Mouse (Mus musculus) cerebellum, adult 2 months (tissue): ENCODE results near the gene Hfe2. TPM values are rescaled to one million over a fixed set of nuclear protein-coding genes. Genes with fewer than 3 reads are reported as not detected.
"Not testable (repeated sequence)": the region's sequence is repeated elsewhere in the genome, so short reads cannot be mapped to it uniquely, and the experiment has no call there.

Experiments used
- DNase-seq, 2 experiments: peaks; one replicate each; pipeline ENCODE4 v3.0.0; 2021
- H3K27ac ChIP-seq: fragments of 200-500 bp; 2 replicates; pipeline ENCODE4 v1.5.1; 2012; ENCODE audit warnings: low read length, control low read depth, inconsistent platforms; ENCODE audit not compliant: insufficient read depth
- H3K27me3 ChIP-seq: fragments of 200-500 bp; 2 replicates; pipeline ENCODE4 v1.6.1; 2012; ENCODE audit warnings: inconsistent platforms, mild to moderate bottlenecking, low read length, moderate library complexity; ENCODE audit not compliant: control insufficient read depth, insufficient read depth
- H3K4me1 ChIP-seq: fragments of 200-500 bp; 2 replicates; pipeline ENCODE4 v1.6.1; 2011; ENCODE audit warnings: low read length; ENCODE audit not compliant: control insufficient read depth, insufficient read depth
- H3K4me3 ChIP-seq: fragments of 200-500 bp; replicated peaks from 2 replicates; pipeline ENCODE3; 2011; ENCODE audit warnings: mild to moderate bottlenecking, low read depth, low read length, control low read depth; ENCODE audit not compliant: insufficient read depth
- CTCF ChIP-seq: fragments of 200-500 bp; IDR thresholded peaks from 2 replicates; pipeline ENCODE4 v1.5.1; 2011; ENCODE audit warnings: low read depth, mild to moderate bottlenecking, control low read depth, low read length, moderate library complexity, borderline replicate concordance; ENCODE audit not compliant: insufficient read depth
- POLR2A ChIP-seq: fragments of 200-500 bp; IDR thresholded peaks from 2 replicates; pipeline ENCODE4 v1.6.1; 2011; ENCODE audit warnings: low read length, control low read depth, borderline replicate concordance; ENCODE audit not compliant: insufficient read depth
- WGBS: fragments of 180-500 bp; shearing (Covaris S2); methylation state at CpG from one replicate; pipeline ENCODE4 v1.1.7; 2018; 5-methylcytosine and 5-hydroxymethylcytosine counted together
- polyA plus RNA-seq: library from polyadenylated mRNA; depleted of rRNA; stranded (reverse); fragments of >200 nt; gene quantifications from 2 replicates; pipeline ENCODE4 v1.2.3, GENCODE M21; 2012

The Hfe2 gene
- polyA plus RNA-seq, 1 experiment: 0.41 TPM

GRCm38 (mm10) chr3:96500289-96500621 lies 24.7 kb upstream of the Hfe2 start:
- WGBS: under 1% methylated on average over 17 of the region's 17 CpGs
- DNase-seq: peak; percentile 92 to 95
- peak overlapping the region; percentile 70 for H3K27ac ChIP-seq
- H3K4me1 ChIP-seq: no peaks in the 10 kb centered on the region
- peak overlapping the region; percentile 83 for H3K4me3 ChIP-seq
- TF ChIP-seq POLR2A (no peak), CTCF (no peak)
- no peaks in the 10 kb centered on the region for H3K27me3 ChIP-seq

GRCm38 (mm10) chr3:96500691-96501265 lies 24.2 kb upstream of the Hfe2 start:
- peak overlapping the region; percentile 83 for H3K4me3 ChIP-seq
- DNase-seq: peak; percentile 85 to 90
- H3K27me3 ChIP-seq: no peaks in the 10 kb centered on the region
- WGBS: under 1% methylated on average over 19 of the region's 19 CpGs
- H3K27ac ChIP-seq: peak overlapping the region; percentile 70
- no peak for TF ChIP-seq CTCF
- no peak for TF ChIP-seq POLR2A
- no peaks in the 10 kb centered on the region for H3K4me1 ChIP-seq

GRCm38 (mm10) chr3:96501391-96502115 lies 23.4 kb upstream of the Hfe2 start:
- WGBS: under 1% methylated on average over 32 of the region's 32 CpGs
- no peaks in the 10 kb centered on the region for H3K4me1 ChIP-seq
- H3K4me3 ChIP-seq: peak overlapping the region; percentile 89
- TF ChIP-seq CTCF (no peak), POLR2A (no peak)
- no peak overlapping the region for H3K27ac ChIP-seq
- H3K27me3 ChIP-seq: no peaks in the 10 kb centered on the region
- peak; percentile 81 to 90 for DNase-seq

GRCm38 (mm10) chr3:96502181-96503082 lies 22.5 kb upstream of the Hfe2 start:
- under 1% methylated on average over 19 of the region's 19 CpGs for WGBS
- no peak overlapping the region for H3K27ac ChIP-seq
- no peak for TF ChIP-seq POLR2A
- TF ChIP-seq CTCF: no peak

DNA sequence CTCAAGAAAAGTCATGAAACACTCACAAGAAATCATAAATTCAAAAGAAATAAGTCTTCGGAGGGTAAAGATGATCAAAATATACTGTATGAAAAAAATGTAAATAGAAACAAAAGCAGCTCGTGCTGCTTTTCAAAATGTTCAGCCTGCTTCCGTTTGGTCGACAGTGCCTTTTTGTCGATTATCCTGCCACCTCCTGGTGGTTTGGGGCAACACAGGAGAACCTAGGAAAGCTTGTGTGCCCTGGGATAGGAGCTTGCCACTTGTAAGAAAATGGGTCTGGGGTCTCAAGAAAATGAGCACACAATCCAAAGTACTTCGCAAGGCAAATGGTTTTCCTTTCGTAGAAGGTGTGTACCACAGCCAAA lies 21.9 kb upstream of the Hfe2 start:
- no peaks in the 10 kb centered on the region for H3K4me1 ChIP-seq
- H3K27me3 ChIP-seq: no peaks in the 10 kb centered on the region
- no peak for TF ChIP-seq POLR2A
- TF ChIP-seq CTCF: peak; percentile 79
- WGBS: under 1% methylated on average over 7 of the region's 7 CpGs
- H3K27ac ChIP-seq: no peak overlapping the region
- H3K4me3 ChIP-seq: peak overlapping the region; percentile 89
- peak; percentile 67 to 74 for DNase-seq

More at GRCm38 (mm10) chr3:96502181-96503082, 22.5 kb upstream of the Hfe2 start:
- Histone ChIP-seq H3K4me1 (no peaks in the 10 kb centered on the region), H3K27me3 (no peaks in the 10 kb centered on the region), H3K4me3 (peak overlapping the region; percentile 89)
- DNase-seq: no peak

GRCm38 (mm10) chr3:96503946-96504345 lies 21.0 kb upstream of the Hfe2 start:
- Histone ChIP-seq H3K4me1 (no peaks in the 10 kb centered on the region), H3K4me3 (no peak overlapping the region), H3K27ac (no peak overlapping the region), H3K27me3 (no peaks in the 10 kb centered on the region)
- no peak for TF ChIP-seq POLR2A
- 56% methylated on average over 4 of the region's 4 CpGs for WGBS
- DNase-seq: no peak

GRCm38 (mm10) chr3:96504931-96505330 lies 20.0 kb upstream of the Hfe2 start:
- 84% methylated on average over 6 of the region's 6 CpGs for WGBS
- H3K4me1 ChIP-seq: no peaks in the 10 kb centered on the region
- H3K27me3 ChIP-seq: no peaks in the 10 kb centered on the region
- H3K27ac ChIP-seq: no peak overlapping the region
- no peak for TF ChIP-seq POLR2A
- TF ChIP-seq CTCF: no peak
- no peak overlapping the region for H3K4me3 ChIP-seq
- DNase-seq: no peak

GRCm38 (mm10) chr3:96506396-96507047 lies 18.4 kb upstream of the Hfe2 start:
- TF ChIP-seq CTCF (no peak), POLR2A (no peak)
- no peak overlapping the region for H3K27ac ChIP-seq
- H3K4me3 ChIP-seq: no peak overlapping the region
- no peak for DNase-seq
- no peaks in the 10 kb centered on the region for H3K4me1 ChIP-seq
- no peaks in the 10 kb centered on the region for H3K27me3 ChIP-seq
- 92% methylated on average over 9 of the region's 9 CpGs for WGBS

GRCm38 (mm10) chr3:96507966-96508365 lies 17.0 kb upstream of the Hfe2 start:
- H3K4me3 ChIP-seq, H3K27ac ChIP-seq, H3K4me1 ChIP-seq, DNase-seq, H3K27me3 ChIP-seq: not testable (repeated sequence)
- WGBS: 82% methylated on average over 8 of the region's 9 CpGs
